Mouse (Mus musculus) cerebellum, postnatal 4 days (tissue): ENCODE measurements around the gene Atg7.

Experiments
- DNase-seq, 2 experiments: peaks; one replicate each; pipeline ENCODE4 v3.0.0; 2022; ENCODE audit warnings: low spot score in 2 of 2, mixed read lengths in 1 of 2

Gene Atg7

GRCm38 (mm10) chr6:114782486-114782885 is 139.6 kb downstream of the Atg7 start:
- DNase-seq, result no peak

- no peak for DNase-seq
These were observed 143.6 kb downstream of the Atg7 start for GRCm38 (mm10) chr6:114786461-114786860.

- DNase-seq, result no peak
These were observed 144.7 kb downstream of the Atg7 start for GRCm38 (mm10) chr6:114787606-114788005.

- no peak for DNase-seq
These were observed 145.8 kb downstream of the Atg7 start for GRCm38 (mm10) chr6:114788663-114789062.

- DNase-seq, result no peak
These were observed 147.2 kb downstream of the Atg7 start for GRCm38 (mm10) chr6:114790084-114790483.

- no peak for DNase-seq
These were observed 148.0 kb downstream of the Atg7 start for GRCm38 (mm10) chr6:114790902-114791301.

- no peak for DNase-seq
These were observed 148.9 kb downstream of the Atg7 start for GRCm38 (mm10) chr6:114791846-114792245.

- no peak for DNase-seq
These were observed 151.8 kb downstream of the Atg7 start for GRCm38 (mm10) chr6:114794706-114795105.

GRCm38 (mm10) chr6:114795706-114796325 is 152.9 kb downstream of the Atg7 start:
- DNase-seq, result no peak

GRCm38 (mm10) chr6:114797901-114798300 is 155.0 kb downstream of the Atg7 start:
- DNase-seq, result no peak

GRCm38 (mm10) chr6:114798715-114799114 is 155.8 kb downstream of the Atg7 start:
- DNase-seq, result no peak

GRCm38 (mm10) chr6:114800291-114800965 is 157.5 kb downstream of the Atg7 start:
- no peak for DNase-seq

- no peak for DNase-seq
These were observed 161.1 kb downstream of the Atg7 start for GRCm38 (mm10) chr6:114803915-114804535.

- no peak for DNase-seq
These were observed 162.0 kb downstream of the Atg7 start for GRCm38 (mm10) chr6:114804866-114805265.

GRCm38 (mm10) chr6:114805927-114806326 is 163.0 kb downstream of the Atg7 start:
- no peak for DNase-seq

- DNase-seq, result no peak
These were observed 164.6 kb downstream of the Atg7 start for GRCm38 (mm10) chr6:114807474-114807873.

- no peak for DNase-seq
These were observed 165.9 kb downstream of the Atg7 start for GRCm38 (mm10) chr6:114808654-114809430.

- no peak for DNase-seq
These were observed 166.5 kb downstream of the Atg7 start for GRCm38 (mm10) chr6:114809431-114809811.

GRCm38 (mm10) chr6:114812322-114812721 is 169.4 kb downstream of the Atg7 start:
- peak in 1 of 2 experiments; percentile 31 for DNase-seq

- DNase-seq, result no peak
These were observed 169.9 kb downstream of the Atg7 start for GRCm38 (mm10) chr6:114812779-114813178.

GRCm38 (mm10) chr6:114814199-114814881 is 171.4 kb downstream of the Atg7 start:
- no peak for DNase-seq
